Mouse (Mus musculus) bone marrow macrophage, adult 2 months (primary cell): Measurements from ENCODE around the gene Tspan18. TPM values are rescaled to one million over a fixed set of nuclear protein-coding genes. Genes with fewer than 3 reads are reported as not detected.

Source experiments
- H3K27ac ChIP-seq: 2 replicates; pipeline ENCODE4 v1.5.1; 2012; ENCODE audit warnings: low read depth, low read length; ENCODE audit not compliant: insufficient read depth
- H3K4me1 ChIP-seq: 2 replicates; pipeline ENCODE4 v1.6.1; 2012; ENCODE audit warnings: low read length; ENCODE audit not compliant: control insufficient read depth, insufficient read depth
- H3K4me3 ChIP-seq: 2 replicates; pipeline ENCODE4 v1.5.1; 2012; ENCODE audit warnings: mild to moderate bottlenecking, low read length, moderate library complexity; ENCODE audit not compliant: insufficient read depth
- CTCF ChIP-seq: IDR thresholded peaks from 2 replicates; pipeline ENCODE4 v1.5.1; 2012; ENCODE audit warnings: low read depth, mild to moderate bottlenecking, low read length, moderate library complexity
- POLR2A ChIP-seq: IDR thresholded peaks from 2 replicates; pipeline ENCODE4 v1.6.1; 2012; ENCODE audit warnings: mild to moderate bottlenecking, low read depth, low read length, borderline replicate concordance
- polyA plus RNA-seq: library from polyadenylated mRNA; stranded (reverse); fragments of >200 nt; gene quantifications from 2 replicates; pipeline ENCODE4 v1.2.4, GENCODE M21; 2012; ENCODE audit not compliant: missing spikeins, insufficient read depth, insufficient read length

Gene Tspan18
- polyA plus RNA-seq, 1 experiment = not detected

GRCm38 (mm10) chr2:93179603-93180002 lies 154.7 kb downstream of the Tspan18 start:
- TF ChIP-seq POLR2A = no peak
- TF ChIP-seq CTCF = no peak
- Histone ChIP-seq H3K4me3 (no peak overlapping the region), H3K27ac (no peak overlapping the region), H3K4me1 (no peaks in the 10 kb centered on the region)

GRCm38 (mm10) chr2:93178313-93178677 lies 156.0 kb downstream of the Tspan18 start:
- H3K4me1 ChIP-seq = no peaks in the 10 kb centered on the region
- TF ChIP-seq POLR2A (no peak), CTCF (no peak)
- no peak overlapping the region for H3K27ac ChIP-seq
- no peak overlapping the region for H3K4me3 ChIP-seq

GRCm38 (mm10) chr2:93177668-93178312 lies 156.5 kb downstream of the Tspan18 start:
- Histone ChIP-seq H3K4me3 (no peak overlapping the region), H3K4me1 (no peaks in the 10 kb centered on the region), H3K27ac (no peak overlapping the region)
- no peak for TF ChIP-seq POLR2A
- no peak for TF ChIP-seq CTCF

GRCm38 (mm10) chr2:93176871-93177667 lies 157.2 kb downstream of the Tspan18 start:
- Histone ChIP-seq H3K27ac (no peak overlapping the region), H3K4me1 (no peaks in the 10 kb centered on the region), H3K4me3 (no peak overlapping the region)
- TF ChIP-seq POLR2A = no peak
- no peak for TF ChIP-seq CTCF

- H3K4me1 ChIP-seq = no peaks in the 10 kb centered on the region
- no peak overlapping the region for H3K27ac ChIP-seq
- no peak for TF ChIP-seq POLR2A
- TF ChIP-seq CTCF = no peak
- H3K4me3 ChIP-seq = no peak overlapping the region
Observed at GRCm38 (mm10) chr2:93176193-93176798, 158.0 kb downstream of the Tspan18 start.

GRCm38 (mm10) chr2:93175721-93176120 lies 158.6 kb downstream of the Tspan18 start:
- no peak overlapping the region for H3K4me3 ChIP-seq
- no peak for TF ChIP-seq CTCF
- no peak for TF ChIP-seq POLR2A
- H3K27ac ChIP-seq = no peak overlapping the region
- no peaks in the 10 kb centered on the region for H3K4me1 ChIP-seq

GRCm38 (mm10) chr2:93175278-93175677 lies 159.0 kb downstream of the Tspan18 start:
- TF ChIP-seq POLR2A (no peak), CTCF (no peak)
- Histone ChIP-seq H3K4me3 (no peak overlapping the region), H3K4me1 (no peaks in the 10 kb centered on the region), H3K27ac (no peak overlapping the region)

GRCm38 (mm10) chr2:93174159-93174558 lies 160.1 kb downstream of the Tspan18 start:
- Histone ChIP-seq H3K4me3 (no peak overlapping the region), H3K27ac (no peak overlapping the region), H3K4me1 (no peaks in the 10 kb centered on the region)
- TF ChIP-seq POLR2A (no peak), CTCF (no peak)

- no peaks in the 10 kb centered on the region for H3K4me1 ChIP-seq
- no peak for TF ChIP-seq CTCF
- no peak for TF ChIP-seq POLR2A
- no peak overlapping the region for H3K4me3 ChIP-seq
Observed at GRCm38 (mm10) chr2:93172460-93172859, 161.8 kb downstream of the Tspan18 start.

GRCm38 (mm10) chr2:93171929-93172328 lies 162.4 kb downstream of the Tspan18 start:
- Histone ChIP-seq H3K27ac (no peak overlapping the region), H3K4me3 (no peak overlapping the region), H3K4me1 (peaks cover under 1% of the 10 kb centered on the region; the same call in 1 of the 2 replicates)
- no peak for TF ChIP-seq CTCF
- no peak for TF ChIP-seq POLR2A

More at GRCm38 (mm10) chr2:93172460-93172859, 161.8 kb downstream of the Tspan18 start:
- no peak overlapping the region for H3K27ac ChIP-seq
